Mouse (Mus musculus): ENCODE measurements around the gene Polr3b. TPM values are rescaled to one million over a fixed set of nuclear protein-coding genes. Genes with fewer than 3 reads are reported as not detected.

Gene Polr3b
- total RNA-seq (2021) = 10 to 100 TPM; 15.7 to 16.0 TPM
- long read RNA-seq, full-length matches to known transcripts = 1 of 6 reads
- long read RNA-seq, partial matches to known transcripts = 4 of 6 reads
- long read RNA-seq, other reads (novel, unspliced or antisense) = 1 of 6 reads

DNA sequence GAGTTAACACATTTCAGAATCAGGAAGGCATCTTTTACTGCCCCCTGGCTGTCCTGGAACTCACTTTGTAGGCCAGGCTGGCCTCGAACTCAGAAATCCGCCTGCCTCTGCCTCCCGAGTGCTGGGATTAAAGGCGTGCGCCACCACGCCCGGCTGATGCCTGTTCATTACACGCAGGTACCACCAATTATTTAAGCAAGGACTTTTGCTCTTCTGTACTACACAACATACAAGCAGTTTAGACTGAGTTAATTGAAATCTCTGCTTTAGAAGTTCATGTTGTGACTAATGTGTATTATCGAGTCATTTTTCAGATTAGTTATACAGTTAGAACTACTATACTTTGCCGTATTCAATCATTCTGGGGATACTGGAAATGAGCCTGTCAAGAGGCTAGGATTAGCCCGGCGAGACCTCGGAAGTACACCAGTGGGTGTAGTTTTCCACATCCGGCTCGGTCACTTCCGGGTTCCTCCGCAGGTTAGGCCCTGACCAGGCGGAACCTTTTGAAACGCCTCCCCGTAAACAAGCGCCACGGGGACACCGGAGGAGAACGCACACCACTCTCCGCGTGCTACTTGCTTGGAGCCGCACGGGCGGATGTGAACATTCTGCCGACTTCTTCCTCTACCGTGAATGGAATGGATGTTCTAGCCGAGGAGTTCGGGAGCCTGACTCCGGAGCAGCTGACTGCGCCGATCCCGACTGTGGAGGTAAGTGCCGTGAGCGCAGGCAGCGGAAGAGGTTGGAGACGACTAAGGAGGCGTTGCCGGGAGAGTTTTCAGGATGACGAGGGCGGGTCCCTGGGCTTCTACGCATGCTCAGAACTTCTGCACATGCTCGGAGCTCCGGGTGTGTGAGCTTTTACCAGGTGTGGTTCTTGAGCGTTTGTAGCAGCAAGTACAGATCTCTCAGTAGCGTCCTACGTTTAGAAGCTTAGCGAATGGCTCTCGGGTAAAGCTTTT lies at the start of gene Polr3b:
TSS of gene Polr3b (plus strand) at position 467 of the 965 bp plus-strand sequence.
- peak; percentile 94 to 98 for DNase-seq (ENCODE audit: low spot score in 2 of 2)

DNA sequence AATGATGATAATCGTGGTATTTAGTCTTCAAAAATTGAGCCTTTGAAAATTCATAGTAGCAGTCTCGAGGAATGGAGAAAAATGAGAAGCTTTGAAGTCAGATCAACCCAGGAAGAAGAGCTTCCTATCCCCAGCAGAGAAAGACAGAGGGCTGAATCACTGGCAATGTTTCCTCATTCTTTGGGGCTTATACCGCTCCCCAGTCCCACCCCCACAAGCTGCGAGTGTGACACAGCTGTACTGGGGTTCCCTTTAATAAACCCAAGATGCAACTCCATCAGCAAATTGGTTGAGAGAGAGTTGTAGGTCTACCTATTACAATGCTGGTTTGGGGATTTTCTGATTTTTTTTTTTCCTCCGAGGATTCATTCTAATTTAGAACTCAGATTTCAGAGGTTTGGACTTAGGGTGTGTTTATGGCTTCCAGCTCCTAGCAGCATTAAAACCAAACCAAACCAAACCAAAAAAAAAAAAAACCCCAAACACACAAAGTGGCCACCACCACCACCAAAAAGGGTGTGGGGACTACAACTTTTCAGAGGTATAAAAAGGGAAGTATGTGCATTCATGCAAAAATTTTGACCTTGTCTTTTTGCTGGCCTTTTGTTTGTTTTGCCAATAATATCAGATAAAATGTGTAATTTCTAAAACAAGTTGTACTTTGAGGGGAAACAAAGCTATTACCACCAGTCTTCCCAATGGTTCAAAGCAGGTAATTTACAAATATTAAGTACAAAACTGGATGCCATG lies 48.2 kb upstream of the Polr3b start:
- DNase-seq (ENCODE audit: low spot score in 2 of 2) = no peak

DNA sequence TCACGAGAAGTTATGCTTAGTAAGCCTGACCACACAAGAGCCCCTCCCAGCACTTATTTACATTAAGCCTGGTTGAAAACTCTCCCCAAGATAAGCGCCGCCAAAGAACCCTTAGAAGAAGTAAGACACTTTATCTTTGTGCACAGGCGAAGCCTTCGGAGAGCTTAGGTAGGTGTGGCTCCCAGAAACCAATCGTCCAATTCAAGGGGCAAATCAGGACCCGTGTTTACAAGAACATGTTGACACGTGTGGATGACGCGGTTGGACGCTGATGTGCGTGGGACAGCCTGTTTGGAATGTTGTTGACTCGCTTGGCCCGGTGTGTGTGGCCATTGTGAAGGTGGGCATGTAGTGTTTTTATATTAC lies 46.1 kb upstream of the Polr3b start:
- no peak for DNase-seq (ENCODE audit: low spot score in 2 of 2)

DNA sequence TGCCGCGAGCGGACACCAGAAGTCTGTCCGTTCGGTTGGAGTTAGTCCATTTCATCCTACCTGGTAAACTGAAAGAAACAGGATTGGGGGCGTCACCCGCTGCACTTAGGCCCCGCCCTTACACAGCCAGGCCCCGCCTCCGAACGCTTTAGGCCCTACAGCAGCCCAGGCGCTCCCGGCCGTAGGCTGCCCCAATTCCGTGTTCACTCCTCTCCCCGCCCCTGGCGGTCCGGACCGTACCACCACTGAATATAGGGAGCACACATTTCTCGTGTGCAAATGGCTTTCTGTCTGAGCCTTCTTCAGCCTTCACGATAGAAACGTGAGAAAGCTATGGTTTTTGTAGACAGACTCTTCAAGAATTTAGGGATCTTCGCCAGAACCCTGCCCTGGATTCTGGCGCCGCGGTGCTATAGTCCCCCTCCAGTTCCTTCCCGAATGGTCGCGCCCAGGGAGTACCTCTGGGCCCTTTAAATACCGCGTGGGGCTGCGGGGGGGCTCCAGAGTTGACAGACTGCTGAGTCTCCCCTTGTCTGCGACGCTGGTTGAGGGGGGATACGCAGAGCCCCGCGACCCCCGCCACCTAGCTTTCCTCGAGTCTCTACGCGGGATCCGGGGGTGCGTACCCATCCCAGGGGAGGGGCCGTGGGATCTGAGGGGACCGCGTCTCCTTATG lies 45.6 kb upstream of the Polr3b start, which contains the start of gene Tcp11l2:
TSS of gene Tcp11l2 (plus strand) at position 232 of the 676 bp plus-strand sequence.
- peak; percentile 91 to 95 for DNase-seq (ENCODE audit: low spot score in 2 of 2)

DNA sequence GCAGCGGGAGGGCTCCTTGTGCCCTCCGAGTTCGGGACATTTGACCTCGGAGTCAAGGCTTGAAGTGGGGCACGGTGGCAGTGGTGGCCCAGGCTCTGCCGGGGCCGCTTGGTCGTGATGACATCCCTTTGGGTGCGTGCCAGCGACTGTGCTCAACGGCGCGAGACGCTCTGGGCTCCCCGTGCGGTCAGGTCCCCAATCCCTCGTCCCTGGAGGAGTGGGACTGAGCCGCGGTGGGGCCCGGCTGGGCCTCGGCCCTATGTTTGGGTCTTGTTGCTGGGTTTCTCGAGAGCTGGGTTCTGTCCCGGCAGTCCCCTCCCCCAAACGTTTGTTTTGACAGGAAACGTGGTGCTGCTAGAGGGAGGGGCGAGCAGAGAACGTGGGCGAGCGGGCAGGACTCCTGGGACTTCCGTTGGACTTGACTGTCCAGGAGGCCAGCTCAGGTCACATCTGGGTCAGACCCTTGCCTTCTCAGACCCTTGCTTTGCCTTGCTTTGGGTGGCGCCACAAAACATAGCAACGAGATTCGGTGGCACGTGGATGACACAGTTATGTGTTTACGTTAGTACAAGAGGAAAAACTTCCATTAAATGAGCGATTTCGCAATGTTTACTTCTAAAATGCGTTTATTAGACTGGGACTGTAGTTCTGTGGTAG lies 44.9 kb upstream of the Polr3b start:
- DNase-seq (ENCODE audit: low spot score in 2 of 2) = peak; percentile 55 to 73

DNA sequence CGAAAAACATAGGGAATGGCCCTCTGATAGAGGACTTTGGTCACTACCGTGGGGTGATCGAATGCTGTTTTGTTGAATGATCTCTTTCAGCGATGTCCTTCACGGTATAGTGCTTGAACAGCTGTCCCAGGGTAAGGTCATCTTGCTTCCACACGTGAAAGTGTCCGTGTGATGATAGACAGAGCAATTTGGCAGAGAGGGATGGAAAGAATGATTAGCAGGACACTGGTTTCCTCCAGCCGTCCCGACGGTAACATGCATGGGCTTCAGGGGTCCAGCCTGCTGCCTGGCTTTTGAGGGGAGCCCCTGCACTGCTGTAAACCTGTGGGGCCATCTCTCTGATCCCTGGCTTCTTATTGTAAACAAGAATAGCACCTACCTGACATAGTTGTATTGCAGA lies 43.4 kb upstream of the Polr3b start:
- DNase-seq (ENCODE audit: low spot score in 2 of 2) = no peak

DNA sequence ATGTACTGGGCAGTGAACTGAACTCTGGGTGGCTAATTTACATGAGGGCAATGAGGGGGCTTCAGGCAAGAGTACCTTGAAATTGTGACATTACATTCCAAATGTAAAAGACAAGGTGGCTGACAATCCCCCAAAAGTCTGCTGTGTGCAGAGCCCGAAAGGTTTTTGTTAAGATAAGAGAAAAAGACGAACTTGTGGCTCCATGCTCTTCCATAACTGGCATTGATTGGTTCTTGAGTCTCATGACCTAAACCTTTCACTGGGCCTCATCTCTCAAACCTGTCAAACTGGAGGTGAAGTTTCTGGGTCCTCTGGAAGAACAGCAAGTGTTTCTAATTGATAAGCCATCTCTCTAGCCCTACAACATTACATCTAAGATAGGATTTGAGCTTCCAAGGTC lies 42.6 kb upstream of the Polr3b start:
- DNase-seq (ENCODE audit: low spot score in 2 of 2) = no peak

DNA sequence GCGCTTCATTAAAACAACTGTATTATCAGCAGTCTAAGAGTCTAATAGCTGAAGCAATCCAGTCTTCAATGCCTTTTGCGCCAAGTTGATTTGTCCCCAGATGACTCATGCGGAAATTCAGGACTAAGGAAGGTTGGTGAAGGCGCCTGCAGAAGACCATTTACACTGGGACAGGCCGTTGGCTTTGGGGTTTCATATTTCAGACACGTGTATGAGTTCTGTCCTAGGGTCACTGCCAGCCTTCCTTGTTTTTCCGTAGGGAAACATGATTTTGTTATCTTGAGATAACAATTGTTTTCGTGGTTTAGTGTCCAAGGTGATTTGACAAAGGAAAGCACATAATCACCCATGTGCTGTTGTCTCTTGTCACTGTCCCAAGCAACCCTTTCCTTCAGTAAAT lies 40.9 kb upstream of the Polr3b start:
- DNase-seq (ENCODE audit: low spot score in 2 of 2) = no peak

DNA sequence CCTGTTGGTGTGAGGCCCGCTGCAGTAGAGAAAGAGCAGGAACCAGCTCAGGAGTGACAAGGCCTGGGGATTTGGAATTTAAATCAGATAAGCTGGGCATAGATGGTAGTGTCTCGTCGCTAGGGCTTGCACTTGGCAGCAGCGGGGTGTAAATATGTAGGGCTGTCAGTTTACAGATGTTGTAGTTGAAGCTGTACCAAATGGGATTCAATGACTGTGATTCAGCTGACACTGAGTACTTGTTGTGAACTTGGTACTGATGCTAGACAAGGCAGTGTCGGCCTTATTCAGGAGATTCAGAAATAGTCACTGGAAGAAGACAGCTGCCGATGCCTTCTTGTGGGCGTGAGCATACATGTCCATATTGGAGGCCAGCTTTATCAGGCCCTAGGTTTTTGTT lies 39.9 kb upstream of the Polr3b start:
- peak in 1 of 2 experiments; percentile 31 for DNase-seq (ENCODE audit: low spot score in 2 of 2)

DNA sequence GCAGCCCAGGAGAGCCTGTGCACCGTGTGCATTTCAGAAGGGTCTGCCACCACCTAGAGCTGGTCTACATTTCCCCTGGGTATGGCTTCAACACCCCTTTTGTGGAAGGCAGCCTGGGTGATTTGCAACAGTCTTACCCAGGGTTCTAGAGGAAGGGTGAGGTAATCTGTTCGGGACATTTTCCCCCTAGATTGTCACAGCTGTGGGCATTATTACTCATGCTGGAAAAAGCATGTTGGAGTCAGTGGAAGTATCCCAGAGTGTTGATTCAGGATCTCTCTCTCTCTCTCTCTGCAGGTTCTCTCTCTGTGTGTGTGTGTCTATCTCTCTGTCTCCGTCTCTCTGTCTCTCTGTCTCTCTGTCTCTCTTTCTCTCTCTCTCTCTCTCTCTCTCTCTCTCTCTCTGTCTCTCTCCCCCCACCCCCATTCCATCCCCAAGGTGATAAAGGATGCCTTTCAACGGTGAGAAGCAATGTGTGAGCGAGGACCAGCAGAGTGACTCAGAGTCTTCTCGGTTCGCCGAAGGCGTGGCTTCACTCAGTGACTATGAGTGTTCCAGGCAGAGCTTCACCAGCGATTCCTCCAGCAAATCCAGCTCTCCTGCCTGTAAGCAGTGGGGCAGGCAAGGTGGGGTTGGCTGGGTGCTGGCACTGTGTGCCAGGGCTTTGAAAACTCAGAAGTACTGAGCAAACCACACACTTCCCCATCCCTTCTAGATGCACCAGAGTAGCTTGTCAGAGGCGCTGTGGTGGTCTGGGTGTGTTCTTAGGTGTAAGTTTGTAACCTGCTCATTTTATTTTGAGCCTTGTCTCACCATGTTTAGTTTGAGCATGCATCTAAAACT lies 37.4 kb upstream of the Polr3b start:
- DNase-seq (ENCODE audit: low spot score in 2 of 2) = no peak

DNA sequence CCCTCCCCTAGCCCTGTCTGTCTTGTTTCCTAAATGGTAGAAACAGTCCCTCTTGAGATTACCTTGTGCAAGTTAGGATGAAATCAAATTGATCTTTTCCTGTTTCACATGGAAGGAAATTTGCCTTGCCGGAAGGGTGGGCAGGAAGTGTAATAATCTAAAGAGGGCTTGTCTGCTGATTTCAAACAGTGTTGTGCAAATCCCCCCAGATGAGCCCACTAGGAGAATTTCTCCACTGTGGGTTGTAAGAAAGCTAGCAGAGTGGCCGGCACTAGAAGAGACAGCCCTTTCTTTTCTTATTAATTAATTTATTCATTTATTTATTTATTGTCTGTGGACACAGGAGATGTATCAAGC lies 36.8 kb upstream of the Polr3b start:
- DNase-seq (ENCODE audit: low spot score in 2 of 2) = no peak

DNA sequence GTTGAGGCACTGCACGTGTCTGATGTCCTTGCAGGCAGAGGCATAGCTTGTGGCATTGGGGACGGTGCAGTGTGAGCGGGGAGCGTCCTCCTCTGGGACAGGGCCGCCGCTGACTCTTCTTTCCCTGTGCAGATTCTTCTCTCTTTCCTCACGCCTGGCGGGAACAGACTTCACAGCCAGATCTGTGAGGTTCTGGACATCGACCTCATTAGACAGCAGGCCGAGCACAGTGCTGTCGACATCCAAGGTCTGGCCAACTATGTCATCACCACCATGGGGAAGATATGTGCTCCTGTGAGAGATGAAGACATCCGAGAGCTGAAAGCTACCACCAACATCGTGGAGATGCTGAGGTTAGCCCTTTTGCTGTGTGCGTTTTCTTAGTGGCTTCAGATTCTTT lies 31.1 kb upstream of the Polr3b start:
- DNase-seq (ENCODE audit: low spot score in 2 of 2) = no peak

DNA sequence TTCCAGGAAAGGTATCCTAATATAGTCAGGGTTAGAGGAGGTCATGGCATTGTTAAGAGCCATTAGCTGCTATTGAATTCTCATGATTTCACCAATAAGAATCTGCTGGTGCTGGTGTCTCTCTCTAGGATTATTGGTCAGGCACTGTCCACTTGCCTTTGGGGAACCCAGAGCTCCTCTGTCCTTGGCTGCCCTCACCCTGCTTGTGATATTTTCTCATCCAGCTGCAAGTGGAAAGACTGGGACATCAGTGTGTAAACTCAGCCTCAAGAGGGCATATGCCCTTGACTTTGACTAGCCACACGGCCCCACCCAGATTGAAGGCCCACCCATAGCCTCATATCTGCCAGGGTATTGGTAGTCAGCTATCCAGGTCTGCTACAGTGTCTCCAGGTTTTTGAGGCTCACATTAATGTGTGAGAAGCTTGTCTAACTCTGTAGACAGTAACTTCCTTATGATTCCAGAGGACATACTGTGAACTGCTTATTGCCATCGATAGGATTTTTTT lies 30.4 kb upstream of the Polr3b start:
- DNase-seq (ENCODE audit: low spot score in 2 of 2) = no peak

DNA sequence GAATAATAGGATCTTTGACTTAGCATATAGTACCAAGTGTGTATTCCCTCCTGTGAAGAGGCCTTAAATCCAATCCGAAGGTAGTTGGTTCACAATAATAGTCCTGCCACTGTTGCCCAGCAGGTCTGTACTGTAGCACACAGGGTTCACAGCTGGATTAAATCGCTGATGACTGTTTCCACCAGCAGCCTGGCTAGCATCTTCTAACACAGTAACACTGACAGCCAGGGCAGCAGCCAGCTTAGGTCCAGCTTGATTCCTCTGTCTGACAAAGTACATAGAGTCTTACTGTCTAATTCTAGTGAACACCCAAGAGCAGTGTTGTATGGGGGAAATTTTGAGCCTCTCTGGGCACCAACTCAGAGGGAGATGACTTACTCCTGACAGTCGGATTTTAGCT lies 29.3 kb upstream of the Polr3b start:
- DNase-seq (ENCODE audit: low spot score in 2 of 2) = no peak

DNA sequence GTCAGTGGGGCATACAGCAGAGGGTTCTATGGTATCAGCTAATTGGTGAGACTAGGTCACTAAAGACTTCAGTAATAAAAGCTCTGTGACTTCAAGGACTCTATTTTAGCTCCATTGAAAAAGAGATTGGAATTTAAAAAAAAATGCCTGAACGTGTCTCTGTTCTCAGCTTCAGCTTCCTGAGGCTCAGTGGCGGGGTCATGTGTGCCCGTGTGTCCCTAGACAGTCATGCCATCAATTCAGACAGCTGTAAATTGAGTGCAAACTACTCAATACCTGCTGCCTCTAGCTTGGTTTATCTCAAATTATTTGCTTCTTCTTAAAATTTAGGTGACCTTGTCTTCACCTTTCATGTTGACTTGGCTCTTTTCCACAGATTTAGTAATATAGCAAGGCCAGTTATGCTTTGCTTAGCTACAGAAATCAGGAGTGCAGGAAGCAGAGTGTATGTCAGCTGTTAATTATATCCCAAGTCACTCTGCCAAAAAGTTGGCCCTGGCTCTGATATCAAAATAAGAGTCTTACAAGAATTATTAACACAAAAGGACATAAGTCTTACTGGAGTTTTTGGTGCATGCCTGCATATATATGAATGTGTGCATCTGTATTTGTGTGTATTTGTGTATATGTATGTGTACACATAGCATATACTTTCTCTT lies 24.8 kb upstream of the Polr3b start:
- no peak for DNase-seq (ENCODE audit: low spot score in 2 of 2)

DNA sequence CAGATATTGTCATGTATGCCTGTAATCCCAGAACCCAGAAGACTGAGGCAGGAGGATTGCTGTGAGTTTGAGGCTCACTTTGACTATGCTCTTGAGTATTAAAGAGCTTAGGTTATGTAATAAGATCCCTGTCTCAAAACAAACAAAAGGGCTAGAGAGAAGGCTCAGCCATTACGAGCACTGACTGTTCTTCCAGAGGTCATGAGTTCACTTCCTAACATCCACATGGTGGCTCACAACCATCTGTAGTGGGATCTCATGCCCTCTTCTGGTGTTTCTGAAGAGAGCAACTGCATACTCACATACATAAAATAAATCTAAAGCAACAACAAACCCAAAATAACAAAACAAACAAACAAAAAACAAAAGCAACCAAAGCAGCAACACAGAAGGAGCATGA lies 23.9 kb upstream of the Polr3b start:
- DNase-seq (ENCODE audit: low spot score in 2 of 2) = no peak

DNA sequence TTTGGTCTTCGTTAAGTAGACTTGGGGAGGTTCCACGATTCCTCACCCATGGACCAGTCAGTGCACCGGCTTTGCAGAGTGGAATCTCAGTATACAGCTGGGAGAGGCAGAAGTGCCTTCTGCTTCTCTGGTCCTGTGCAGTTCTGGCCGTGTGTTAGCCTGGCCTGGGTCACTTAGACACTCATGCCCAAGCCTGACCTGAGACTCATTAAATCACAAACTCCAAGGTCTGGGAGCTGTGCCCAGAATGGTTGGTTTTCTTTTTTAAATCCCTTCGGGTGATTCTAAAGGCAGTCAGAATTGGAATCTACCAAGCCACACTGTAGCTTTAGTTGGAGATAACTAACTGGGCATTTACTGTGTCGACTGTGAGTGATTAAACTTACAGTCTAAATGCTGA lies 22.0 kb upstream of the Polr3b start:
- no peak for DNase-seq (ENCODE audit: low spot score in 2 of 2)

DNA sequence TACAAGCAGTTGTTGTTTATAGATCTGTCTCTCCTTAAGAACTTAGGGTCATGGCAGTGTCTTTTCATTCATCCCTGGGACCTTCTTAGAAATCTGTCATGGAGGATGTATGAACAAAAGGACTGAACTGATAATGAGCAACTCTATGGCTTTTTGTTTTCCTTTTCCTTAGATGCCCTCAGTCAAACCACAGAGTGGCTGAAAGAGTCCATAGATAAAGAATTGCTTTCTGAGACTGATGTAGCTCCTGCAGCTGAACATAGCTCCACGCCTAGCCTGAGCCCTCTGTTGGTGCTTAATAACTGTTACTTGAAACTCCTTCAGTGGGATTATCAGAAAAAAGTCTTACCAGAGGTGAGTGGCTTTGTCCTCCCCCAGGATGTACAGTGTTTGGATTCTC lies 17.8 kb upstream of the Polr3b start:
- DNase-seq (ENCODE audit: low spot score in 2 of 2) = no peak

DNA sequence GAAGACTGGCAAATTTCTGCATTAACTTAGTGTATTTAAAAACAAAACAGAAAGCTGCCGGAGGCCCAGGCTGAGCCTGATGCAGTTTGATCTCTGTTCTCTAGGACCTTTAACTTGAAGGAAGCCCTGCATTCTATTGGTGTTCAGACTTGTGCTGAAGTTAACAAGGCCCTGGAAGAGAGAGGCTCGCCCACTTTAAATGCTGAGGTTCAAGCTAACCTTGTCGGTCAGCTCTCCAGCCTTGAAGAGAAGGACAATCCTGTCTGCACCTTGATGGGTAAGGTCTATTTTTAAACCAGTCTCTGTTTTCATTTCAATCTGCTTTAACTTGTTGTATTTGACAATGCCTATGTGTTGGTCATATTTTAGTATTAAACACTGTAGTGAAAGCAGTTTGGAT lies 13.7 kb upstream of the Polr3b start:
- no peak for DNase-seq (ENCODE audit: low spot score in 2 of 2)
